Mouse (Mus musculus) 416B (cell line): ENCODE results near the gene Babam2.

ENCODE experiments used
- DNase-seq: peaks from one replicate; pipeline ENCODE4 v3.0.0; 2011; ENCODE audit warnings: low read depth

The Babam2 gene

GRCm38 (mm10) chr5:32132971-32133501, 435.6 kb downstream of the Babam2 start:
- peak; percentile 80 for DNase-seq

DNA sequence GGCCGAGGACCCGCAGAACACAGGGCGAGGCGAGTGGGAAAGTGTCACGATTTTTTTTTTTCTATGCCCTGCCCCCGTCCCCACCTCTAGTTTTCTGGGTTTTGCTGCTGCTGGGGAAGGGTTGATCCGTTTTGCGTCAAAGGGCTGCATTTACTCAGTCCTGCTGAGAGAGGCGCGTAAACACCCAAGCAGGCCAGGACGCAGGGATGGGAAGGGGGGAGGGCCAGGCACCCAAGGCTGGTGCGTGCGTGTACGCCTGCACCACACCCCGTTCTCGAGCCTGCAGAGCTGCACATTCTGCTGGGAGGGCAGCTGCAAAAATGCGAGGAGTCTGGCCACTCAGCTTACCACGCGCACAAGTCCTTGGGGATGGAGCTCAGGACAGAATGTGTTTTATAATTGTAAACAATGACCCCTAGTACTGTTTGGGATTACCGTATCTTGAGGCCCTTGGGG, 436.1 kb downstream of the Babam2 start:
- peak; percentile 80 for DNase-seq

DNA sequence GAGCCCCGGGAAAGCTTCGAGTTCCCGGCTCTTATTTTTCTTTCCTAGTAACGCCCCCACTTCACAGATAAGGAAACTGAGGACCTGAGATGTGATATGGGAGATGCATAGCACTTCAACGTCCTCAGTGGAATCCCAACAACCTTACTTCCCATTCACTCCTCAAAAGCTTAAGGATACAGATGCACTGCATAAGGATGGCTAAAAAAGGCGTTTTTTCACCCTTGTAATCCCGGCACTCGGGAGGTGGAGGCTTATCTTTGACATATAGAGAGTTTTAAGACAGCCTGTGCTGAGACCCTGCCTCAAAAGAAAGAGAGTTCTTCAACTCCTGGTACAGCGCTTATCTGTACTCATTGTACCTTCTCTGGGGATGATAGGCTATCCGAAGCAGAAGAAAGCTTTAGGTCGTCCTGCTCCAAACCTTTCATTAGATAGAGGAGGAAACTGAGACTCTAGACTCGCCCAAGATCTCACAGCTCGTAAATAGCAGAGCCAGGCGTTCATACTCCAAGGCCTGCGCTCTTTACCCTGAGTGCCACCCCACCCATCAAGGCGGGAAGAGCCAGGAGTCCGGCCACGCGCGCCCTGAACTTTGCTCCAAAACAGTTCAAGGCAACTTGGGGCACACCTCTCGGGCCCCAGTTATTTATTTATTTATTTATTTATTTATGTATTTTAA, 436.7 kb downstream of the Babam2 start:
- DNase-seq, result no peak
